Mouse (Mus musculus) urinary bladder, postnatal 0 days (tissue): ENCODE measurements around the gene Ints14. TPM values are rescaled to one million over a fixed set of nuclear protein-coding genes. Genes with fewer than 3 reads are reported as not detected.

ENCODE experiments used
- microRNA-seq: library from miRNA; unstranded; fragments of <30 nt; microRNA quantifications from one replicate; pipeline ENCODE4, GENCODE M21; 2016
- polyA plus RNA-seq: library from polyadenylated mRNA; unstranded; fragments of >200 nt; fragmentation: Nextera tagmentation; extraction: Ambion mirVana; gene quantifications from 2 replicates; pipeline ENCODE4 v1.2.1, GENCODE M21; 2015

The Ints14 gene
- polyA plus RNA-seq, result 28.8 and 31.7 TPM in 2 replicates

GRCm38 (mm10) chr9:64960117-64960977 lies at the start of gene Ints14:
TSS of gene Ints14 (plus strand) at chr9:64960905.

GRCm38 (mm10) chr9:64951161-64951657 lies 9.5 kb upstream of the Ints14 start, which contains the start of gene Slc24a1:
TSS of gene Slc24a1 (minus strand) at chr9:64951607.

GRCm38 (mm10) chr9:65020991-65021886 lies 60.5 kb downstream of the Ints14 start, which contains the start of gene Hacd3:
TSS of gene Hacd3 (minus strand) at chr9:65021693.

GRCm38 (mm10) chr9:65032269-65033108 lies 71.8 kb downstream of the Ints14 start, which contains the start of gene Dpp8:
TSS of gene Dpp8 (plus strand) at chr9:65032414.

Small RNA genes lying within 50 kb of the gene (microRNA-seq; reads per million reads assigned to microRNA genes)
- gene Gm25640, result not detected

Other genes starting within 250 kb of the Ints14 start
- 795 and 840 TPM in 2 replicates for gene Rab11a, start 223.1 kb upstream of the Ints14 start, polyA plus RNA-seq
- 5.9 and 6.1 TPM in 2 replicates for gene Dennd4a, start 149.6 kb upstream of the Ints14 start, polyA plus RNA-seq
- gene Slc24a1, start 9.3 kb upstream of the Ints14 start, polyA plus RNA-seq, result 0.10 and 0.14 TPM in 2 replicates
- gene Hacd3, start 60.8 kb downstream of the Ints14 start, polyA plus RNA-seq, result 36.7 and 42.1 TPM in 2 replicates
- gene Dpp8, start 71.5 kb downstream of the Ints14 start, polyA plus RNA-seq, result 22.1 and 26.4 TPM in 2 replicates
- 6.2 and 6.6 TPM in 2 replicates for gene Igdcc4, start 140.6 kb downstream of the Ints14 start, polyA plus RNA-seq
- gene Igdcc3, start 180.3 kb downstream of the Ints14 start, polyA plus RNA-seq, result 1.2 and 1.5 TPM in 2 replicates
- gene Parp16, start 234.4 kb downstream of the Ints14 start, polyA plus RNA-seq, result 2.3 and 2.4 TPM in 2 replicates